Mouse (Mus musculus) liver, embryonic 14.5 days (tissue): ENCODE measurements around the gene Arid3a. TPM values are rescaled to one million over a fixed set of nuclear protein-coding genes. Genes with fewer than 3 reads are reported as not detected.
A peak's percentile ranks its signal among the peaks of the same experiment; 100 is the strongest.

ENCODE experiments used
- ATAC-seq: fragments of 200-750 bp; cut with Nextera tagmentation; 2 replicates; pipeline ENCODE4 v1.8.0; 2017; ENCODE audit warnings: moderate number of reproducible peaks, mild to moderate bottlenecking, moderate library complexity; ENCODE audit not compliant: insufficient read depth
- DNase-seq, 3 experiments: peaks; one replicate each; pipeline ENCODE4 v3.0.0-alpha.2; 2012 to 2013; ENCODE audit warnings: low read depth in 3 of 3, low spot score in 3 of 3
- H3K27ac ChIP-seq: fragments of 300-500 bp; sonication (generic); 2 replicates; pipeline ENCODE4 v1.5.1; 2014; ENCODE audit warnings: moderate library complexity, mild to moderate bottlenecking, control low read depth, inconsistent platforms
- H3K27me3 ChIP-seq: fragments of 300-500 bp; sonication (generic); 2 replicates; pipeline ENCODE4 v1.6.1; 2014; ENCODE audit warnings: mild to moderate bottlenecking, low read length, moderate library complexity; ENCODE audit not compliant: control insufficient read depth, insufficient read depth
- H3K36me3 ChIP-seq: fragments of 300-500 bp; sonication (generic); replicated peaks from 2 replicates; pipeline ENCODE4 v1.6.1; 2014; ENCODE audit warnings: low read depth; ENCODE audit not compliant: control insufficient read depth, insufficient read depth
- H3K4me1 ChIP-seq, 2 experiments: fragments of 200-500 bp in 1 of 2; fragments of 300-500 bp in 1 of 2; sonication (generic) in 1 of 2; replicated peaks; 2 replicates each; pipeline ENCODE4 v1.6.1; 2012 to 2014; ENCODE audit warnings: antibody characterized with exemption in 1 of 2, inconsistent platforms in 1 of 2, low read length in 1 of 2; ENCODE audit not compliant: control insufficient read depth in 2 of 2, insufficient read depth in 2 of 2
- H3K4me2 ChIP-seq: fragments of 300-500 bp; sonication (generic); 2 replicates; pipeline ENCODE4 v1.6.1; 2014; ENCODE audit warnings: low read depth, mild to moderate bottlenecking, control low read depth, moderate library complexity
- H3K4me3 ChIP-seq, 2 experiments: fragments of 200-500 bp in 1 of 2; fragments of 300-500 bp in 1 of 2; sonication (generic) in 1 of 2; 2 replicates each; pipeline ENCODE4 v1.5.1; 2012 to 2014; ENCODE audit warnings: low read depth in 2 of 2, low read length in 2 of 2, mild to moderate bottlenecking in 2 of 2, control low read depth in 1 of 2, inconsistent platforms in 1 of 2, moderate library complexity in 1 of 2; ENCODE audit not compliant: insufficient read depth in 1 of 2
- H3K9ac ChIP-seq: fragments of 300-500 bp; sonication (generic); replicated peaks from 2 replicates; pipeline ENCODE4 v1.6.1; 2014; ENCODE audit warnings: mild to moderate bottlenecking, control low read depth, moderate library complexity
- H3K9me3 ChIP-seq: fragments of 300-500 bp; sonication (generic); 2 replicates; pipeline ENCODE4 v1.6.1; 2016; ENCODE audit warnings: low read length, mixed read lengths; ENCODE audit not compliant: control insufficient read depth
- CTCF ChIP-seq: IDR thresholded peaks from 2 replicates; pipeline ENCODE4 v1.5.1; 2016; ENCODE audit warnings: antibody characterized with exemption, low read depth, control low read depth
- EP300 ChIP-seq: IDR thresholded peaks from 2 replicates; pipeline ENCODE4 v1.6.1; 2016; ENCODE audit warnings: antibody characterized with exemption, low read depth
- WGBS: fragments of 180-500 bp; shearing (Covaris S2); extraction: QIAGEN DNeasy Blood & Tissue Kit; methylation state at CpG from one replicate; pipeline ENCODE4 v1.1.7; 2014; ENCODE audit not compliant: insufficient replicate concordance; 5-methylcytosine and 5-hydroxymethylcytosine counted together
- polyA plus RNA-seq, 2 experiments: library from polyadenylated mRNA; depleted of rRNA in 1 of 2; stranded (reverse) in 1 of 2; unstranded in 1 of 2; fragments of >200 nt; fragmentation: Nextera tagmentation in 1 of 2; extraction: Ambion mirVana in 1 of 2; gene quantifications; 2 replicates each; pipeline versions ENCODE4 v1.2.1 to v1.2.3; 2012 to 2014

Gene Arid3a
- polyA plus RNA-seq (2012; rRNA removed), result 5.5 and 6.4 TPM in 2 replicates
- 3.4 and 3.9 TPM in 2 replicates for polyA plus RNA-seq (2014; fragmentation: Nextera tagmentation; extraction: Ambion mirVana)

DNA sequence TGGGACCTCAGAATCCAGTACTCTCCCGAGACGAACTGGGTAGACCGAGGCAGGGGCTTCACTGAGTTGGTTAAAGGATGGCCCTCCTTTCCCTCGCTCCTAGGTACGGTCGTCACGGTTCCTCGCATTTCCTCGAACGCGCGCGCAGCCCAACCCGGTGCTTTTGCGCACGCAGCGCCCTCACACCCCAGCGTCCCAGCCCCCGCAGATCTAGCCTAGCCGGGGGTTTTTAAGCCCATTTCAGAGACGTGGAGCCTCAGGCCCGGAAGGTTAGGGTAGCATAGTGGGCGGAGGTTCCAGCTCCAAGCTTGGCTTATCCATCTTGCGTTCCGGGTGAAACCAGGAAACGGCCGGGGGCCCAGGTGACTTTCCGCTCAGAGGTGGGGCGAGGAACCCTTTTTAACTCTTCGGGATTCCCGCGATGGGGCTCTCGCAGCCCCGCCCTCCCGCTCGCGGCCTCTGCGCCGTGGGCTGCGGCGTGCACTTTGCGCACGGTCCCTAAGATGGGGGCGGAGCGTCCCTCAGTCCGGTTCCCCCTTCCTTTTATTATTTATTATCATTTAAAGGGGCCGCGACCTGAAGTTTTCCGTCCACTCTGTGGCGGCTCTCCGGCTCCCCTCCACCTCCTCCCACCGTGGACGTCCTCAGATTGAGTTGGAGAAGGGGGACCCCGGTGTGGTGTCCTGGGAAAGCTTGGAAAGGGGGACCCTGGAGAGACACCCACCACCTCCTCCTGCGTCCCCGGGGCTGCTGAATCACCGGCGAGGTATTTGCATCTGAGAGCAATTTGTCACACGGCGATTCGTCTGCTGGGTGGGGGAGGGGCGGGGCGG, at the start of gene Arid3a:
TSS of gene Arid3a (plus strand) at position 553 of the 833 bp plus-strand sequence.
- TF ChIP-seq CTCF (peak; percentile 5; the same call in 1 of the 2 replicates), EP300 (0 out of 2 replicates have a peak, but pooled peaks have one; percentile 23)
- H3K4me3 ChIP-seq, result peak within 1 kb of the TSS; percentile 74 to 87
- peaks cover 9 to 12% of the 10 kb centered on the region in 2 experiments for H3K4me1 ChIP-seq
- DNase-seq, result peak; percentile 77 to 82 (median 77)
- peaks cover 9% of the 10 kb centered on the region for H3K27me3 ChIP-seq
- no peaks in the 10 kb centered on the region for H3K36me3 ChIP-seq
- peak within 1 kb of the TSS; percentile 58 for H3K27ac ChIP-seq
- H3K9me3 ChIP-seq, result no peaks in the 10 kb centered on the region
- peak; percentile 78 for ATAC-seq
- peak within 1 kb of the TSS; percentile 78 for H3K9ac ChIP-seq
- H3K4me2 ChIP-seq, result peak within 1 kb of the TSS; percentile 98
- WGBS, result under 1% methylated on average over 63 of the region's 63 CpGs

GRCm38 (mm10) chr10:79877174-79877573, 49.7 kb upstream of the Arid3a start:
- peaks cover 6 to 21% of the 10 kb centered on the region in 2 experiments for H3K4me1 ChIP-seq
- H3K27ac ChIP-seq, result no peak overlapping the region
- ATAC-seq, result no peak
- peaks cover 14% of the 10 kb centered on the region for H3K27me3 ChIP-seq
- 0% methylated on average over 1 of the region's 1 CpGs for WGBS
- no peak overlapping the region; the same call in 1 of the 2 replicates for H3K4me2 ChIP-seq
- no peak overlapping the region for H3K9ac ChIP-seq
- no peaks in the 10 kb centered on the region for H3K9me3 ChIP-seq
- no peak for DNase-seq
- no peaks in the 10 kb centered on the region for H3K36me3 ChIP-seq
- TF ChIP-seq CTCF (no peak), EP300 (no peak)
- H3K4me3 ChIP-seq, result no peak overlapping the region

DNA sequence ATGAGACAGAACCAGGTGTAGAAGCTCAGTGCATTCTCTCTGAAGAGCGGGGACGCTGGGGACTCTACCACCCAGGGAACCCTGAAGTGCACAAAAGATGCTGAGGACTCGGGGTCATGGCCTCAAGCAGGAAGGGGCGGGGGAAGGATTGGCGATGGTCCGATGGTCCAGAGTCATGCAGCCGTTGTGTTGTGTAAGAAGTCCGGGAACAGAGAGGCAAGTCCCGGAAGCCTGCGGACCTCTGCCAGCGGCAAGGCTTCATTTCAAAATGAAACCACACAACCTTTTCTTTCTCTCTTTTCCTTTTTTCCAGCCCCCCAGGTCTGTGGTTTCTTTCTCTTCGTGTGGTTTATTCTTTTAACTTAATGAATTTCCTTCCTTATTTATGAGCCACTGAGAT, 49.1 kb upstream of the Arid3a start:
- no peak for ATAC-seq
- peaks cover 12% of the 10 kb centered on the region for H3K27me3 ChIP-seq
- H3K36me3 ChIP-seq, result no peaks in the 10 kb centered on the region
- no peak for TF ChIP-seq EP300
- TF ChIP-seq CTCF, result no peak
- no peaks in the 10 kb centered on the region for H3K9me3 ChIP-seq
- H3K27ac ChIP-seq, result no peak overlapping the region
- peaks cover 6 to 21% of the 10 kb centered on the region in 2 experiments for H3K4me1 ChIP-seq
- DNase-seq, result no peak
- no peak overlapping the region; a peak in 1 of 4 replicates for H3K4me3 ChIP-seq
- peak overlapping the region; percentile 26 for H3K4me2 ChIP-seq
- H3K9ac ChIP-seq, result no peak overlapping the region
- 15% methylated on average over 12 of the region's 12 CpGs for WGBS

GRCm38 (mm10) chr10:79879527-79879926, 47.3 kb upstream of the Arid3a start:
- peaks cover under 1% of the 10 kb centered on the region for H3K27me3 ChIP-seq
- H3K4me1 ChIP-seq, result peaks cover 6 to 23% of the 10 kb centered on the region in 2 experiments
- peak overlapping the region; percentile 0; the same call in 1 of the 2 replicates for H3K4me2 ChIP-seq
- H3K36me3 ChIP-seq, result no peaks in the 10 kb centered on the region
- H3K9me3 ChIP-seq, result no peaks in the 10 kb centered on the region
- no peak overlapping the region for H3K4me3 ChIP-seq
- H3K27ac ChIP-seq, result no peak overlapping the region
- ATAC-seq, result no peak
- DNase-seq, result no peak
- TF ChIP-seq CTCF (no peak), EP300 (no peak)
- 18% methylated on average over 3 of the region's 3 CpGs for WGBS
- H3K9ac ChIP-seq, result no peak overlapping the region

- H3K27me3 ChIP-seq, result no peaks in the 10 kb centered on the region; the same call in 1 of the 2 replicates
- no peaks in the 10 kb centered on the region for H3K36me3 ChIP-seq
- DNase-seq (no peak), ATAC-seq (peak; percentile 24; the same call in 1 of the 2 replicates)
- H3K4me2 ChIP-seq, result peak overlapping the region; percentile 56
- H3K9ac ChIP-seq, result no peak overlapping the region
- H3K4me3 ChIP-seq, result peak overlapping the region; percentile 7 to 28; a peak in 3 of 4 replicates
- H3K4me1 ChIP-seq, result peaks cover 6 to 23% of the 10 kb centered on the region in 2 experiments
- no peak overlapping the region for H3K27ac ChIP-seq
- no peak for TF ChIP-seq EP300
- TF ChIP-seq CTCF, result no peak
- no peaks in the 10 kb centered on the region for H3K9me3 ChIP-seq
- 8% methylated on average over 9 of the region's 9 CpGs for WGBS
Measured at GRCm38 (mm10) chr10:79880721-79881120, 46.1 kb upstream of the Arid3a start.
